Mouse (Mus musculus) megakaryocyte, adult 5-6 weeks (primary cell): Measurements from ENCODE around the gene Bex3. TPM values are rescaled to one million over a fixed set of nuclear protein-coding genes. Genes with fewer than 3 reads are reported as not detected.

ENCODE experiments used
- ATAC-seq: 2 replicates; pipeline ENCODE4 v1.8.0; 2016; ENCODE audit warnings: mild to moderate bottlenecking, inconsistent platforms; ENCODE audit not compliant: poor library complexity, severe bottlenecking
- total RNA-seq, 2 experiments: library from RNA; stranded (forward) in 1 of 2; stranded (reverse) in 1 of 2; fragments of 153-499, 151-499 nt in 1 of 2; fragments of 221-1000, 200-1000 nt in 1 of 2; gene quantifications; 2 replicates each; pipeline versions ENCODE4 v1.2.3 to v1.2.4; 2015 to 2017

Bex3 gene
- total RNA-seq, 2 experiments from 2014 or later: 38.5 to 64.5 TPM

GRCm38 (mm10) chrX:136313303-136313702, 43.2 kb downstream of the Bex3 start:
- ATAC-seq: no peak

GRCm38 (mm10) chrX:136313792-136314564, 43.9 kb downstream of the Bex3 start:
- ATAC-seq: no peak

- ATAC-seq: no peak
Observed at GRCm38 (mm10) chrX:136319953-136320352, 49.9 kb downstream of the Bex3 start.

Other genes with a start within 250 kb of the Bex3 start
- 0.16 TPM in 1 of 2 replicates, not detected in the other for gene Arxes1, start 236.9 kb upstream of the Bex3 start, total RNA-seq (2015)
- not detected in 2 replicates for gene Arxes1, start 236.9 kb upstream of the Bex3 start, total RNA-seq (2017)
- not detected in 2 replicates for gene Bex2, start 202.0 kb upstream of the Bex3 start, total RNA-seq (2015)
- gene Bex2, start 202.0 kb upstream of the Bex3 start, total RNA-seq (2017): 0.65 TPM in 1 of 2 replicates, not detected in the other
- gene Nxf3, start 185.0 kb upstream of the Bex3 start, total RNA-seq (2015): not detected in 2 replicates
- gene Nxf3, start 185.0 kb upstream of the Bex3 start, total RNA-seq (2017): not detected in 2 replicates
- gene Bex4, start 131.3 kb upstream of the Bex3 start, total RNA-seq (2015): 0.58 and 0.62 TPM in 2 replicates
- gene Bex4, start 131.3 kb upstream of the Bex3 start, total RNA-seq (2017): 2.0 and 2.1 TPM in 2 replicates
- gene Tceal8, start 97.9 kb upstream of the Bex3 start, total RNA-seq (2015): 20.6 and 26.5 TPM in 2 replicates
- gene Tceal8, start 97.9 kb upstream of the Bex3 start, total RNA-seq (2017): 34.4 and 39.0 TPM in 2 replicates
- gene Tceal5, start 66.4 kb upstream of the Bex3 start, total RNA-seq (2015): not detected in 2 replicates
- gene Tceal5, start 66.4 kb upstream of the Bex3 start, total RNA-seq (2017): not detected in 2 replicates
- not detected in 2 replicates for gene Tceal7, start 55.5 kb upstream of the Bex3 start, total RNA-seq (2015)
- gene Tceal7, start 55.5 kb upstream of the Bex3 start, total RNA-seq (2017): not detected in 2 replicates
- gene Bex1, start 54.7 kb upstream of the Bex3 start, total RNA-seq (2015): not detected in 2 replicates
- gene Bex1, start 54.7 kb upstream of the Bex3 start, total RNA-seq (2017): not detected in 2 replicates
- gene Tceal9, start 25.2 kb upstream of the Bex3 start, total RNA-seq (2015): 75.3 and 100 TPM in 2 replicates
- 127 and 154 TPM in 2 replicates for gene Tceal9, start 25.2 kb upstream of the Bex3 start, total RNA-seq (2017)
- not detected in 2 replicates for gene Kir3dl1, start 247.7 kb downstream of the Bex3 start, total RNA-seq (2015)
- not detected in 2 replicates for gene Kir3dl1, start 247.7 kb downstream of the Bex3 start, total RNA-seq (2017)